Mouse (Mus musculus): ENCODE data around the gene Ptpre. TPM values are rescaled to one million over a fixed set of nuclear protein-coding genes. Genes with fewer than 3 reads are reported as not detected.
"Not testable (repeated sequence)": the region's sequence is repeated elsewhere in the genome, so short reads cannot be mapped to it uniquely, and the experiment has no call there.

Gene Ptpre
- polyA plus RNA-seq, 1 experiment, result 0.72 TPM

- H3K36me3 ChIP-seq (ENCODE audit: control insufficient read depth, insufficient read depth, low read length, poor library complexity, severe bottlenecking), result peaks cover 82% of the 10 kb centered on the region
- H3K9ac ChIP-seq (ENCODE audit: low read depth, poor library complexity, severe bottlenecking), result no peak overlapping the region
- TF ChIP-seq EP300 (IDR thresholded peaks at IDR 0.05; ENCODE audit: insufficient read depth, low read depth, low read length) (no peak), POLR2A (IDR thresholded peaks at IDR 0.05; ENCODE audit: insufficient read depth, low read length) (no peak), CTCF (IDR thresholded peaks at IDR 0.05; ENCODE audit: low read depth, low read length) (no peak)
- no peak overlapping the region for H3K27ac ChIP-seq (ENCODE audit: insufficient read depth, low read length)
- H3K4me3 ChIP-seq (ENCODE audit: low read depth, low read length), result no peak overlapping the region
- no peaks in the 10 kb centered on the region for H3K27me3 ChIP-seq (ENCODE audit: control insufficient read depth, insufficient read depth, low read length, poor library complexity, severe bottlenecking)
- no peaks in the 10 kb centered on the region for H3K4me1 ChIP-seq (ENCODE audit: control insufficient read depth, insufficient read depth, low read length)
- H3K9me3 ChIP-seq (replicated peaks; ENCODE audit: control insufficient read depth, insufficient read depth, low read length, poor library complexity, severe bottlenecking), result no peaks in the 10 kb centered on the region
Observed at GRCm38 (mm10) chr7:135694130-135694529, 156.8 kb downstream of the Ptpre start.

DNA sequence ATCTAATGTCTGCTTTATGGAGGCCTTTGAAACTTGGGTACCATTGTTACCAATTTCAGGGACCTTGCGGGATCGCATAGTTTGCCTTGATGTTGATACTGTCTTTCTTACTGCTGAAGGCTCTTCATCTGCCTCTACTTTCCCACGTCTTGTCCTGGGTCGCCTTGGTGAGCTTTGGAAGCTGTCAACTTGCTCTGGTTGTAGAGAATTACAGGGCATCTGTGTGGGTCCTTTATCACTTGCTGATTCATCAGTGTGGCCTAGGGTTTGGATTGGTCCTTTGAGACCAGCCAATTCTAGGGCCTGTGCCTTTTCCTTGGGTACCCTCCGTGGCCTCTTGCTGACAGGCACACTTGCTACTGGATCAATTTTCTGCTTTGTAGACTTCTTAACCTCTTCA, 157.5 kb downstream of the Ptpre start:
- Histone ChIP-seq H3K27me3 (ENCODE audit: control insufficient read depth, insufficient read depth, low read length, poor library complexity, severe bottlenecking) (no peaks in the 10 kb centered on the region), H3K9me3 (replicated peaks; ENCODE audit: control insufficient read depth, insufficient read depth, low read length, poor library complexity, severe bottlenecking) (no peaks in the 10 kb centered on the region), H3K4me3 (ENCODE audit: low read depth, low read length) (no peak overlapping the region), H3K36me3 (ENCODE audit: control insufficient read depth, insufficient read depth, low read length, poor library complexity, severe bottlenecking) (peaks cover 84% of the 10 kb centered on the region), H3K4me1 (ENCODE audit: control insufficient read depth, insufficient read depth, low read length) (no peaks in the 10 kb centered on the region), H3K27ac (ENCODE audit: insufficient read depth, low read length) (no peak overlapping the region), H3K9ac (ENCODE audit: low read depth, poor library complexity, severe bottlenecking) (no peak overlapping the region)
- TF ChIP-seq POLR2A (IDR thresholded peaks at IDR 0.05; ENCODE audit: insufficient read depth, low read length) (no peak), CTCF (IDR thresholded peaks at IDR 0.05; ENCODE audit: low read depth, low read length) (no peak), EP300 (IDR thresholded peaks at IDR 0.05; ENCODE audit: insufficient read depth, low read depth, low read length) (no peak)

GRCm38 (mm10) chr7:135696127-135696526, 158.8 kb downstream of the Ptpre start:
- Histone ChIP-seq H3K4me3 (ENCODE audit: low read depth, low read length) (no peak overlapping the region), H3K27ac (ENCODE audit: insufficient read depth, low read length) (no peak overlapping the region), H3K9ac (ENCODE audit: low read depth, poor library complexity, severe bottlenecking) (no peak overlapping the region), H3K36me3 (ENCODE audit: control insufficient read depth, insufficient read depth, low read length, poor library complexity, severe bottlenecking) (peaks cover 88% of the 10 kb centered on the region), H3K4me1 (ENCODE audit: control insufficient read depth, insufficient read depth, low read length) (no peaks in the 10 kb centered on the region), H3K9me3 (replicated peaks; ENCODE audit: control insufficient read depth, insufficient read depth, low read length, poor library complexity, severe bottlenecking) (no peaks in the 10 kb centered on the region), H3K27me3 (ENCODE audit: control insufficient read depth, insufficient read depth, low read length, poor library complexity, severe bottlenecking) (no peaks in the 10 kb centered on the region)
- no peak for TF ChIP-seq POLR2A (IDR thresholded peaks at IDR 0.05; ENCODE audit: insufficient read depth, low read length)
- TF ChIP-seq EP300 (IDR thresholded peaks at IDR 0.05; ENCODE audit: insufficient read depth, low read depth, low read length), result no peak
- no peak for TF ChIP-seq CTCF (IDR thresholded peaks at IDR 0.05; ENCODE audit: low read depth, low read length)

DNA sequence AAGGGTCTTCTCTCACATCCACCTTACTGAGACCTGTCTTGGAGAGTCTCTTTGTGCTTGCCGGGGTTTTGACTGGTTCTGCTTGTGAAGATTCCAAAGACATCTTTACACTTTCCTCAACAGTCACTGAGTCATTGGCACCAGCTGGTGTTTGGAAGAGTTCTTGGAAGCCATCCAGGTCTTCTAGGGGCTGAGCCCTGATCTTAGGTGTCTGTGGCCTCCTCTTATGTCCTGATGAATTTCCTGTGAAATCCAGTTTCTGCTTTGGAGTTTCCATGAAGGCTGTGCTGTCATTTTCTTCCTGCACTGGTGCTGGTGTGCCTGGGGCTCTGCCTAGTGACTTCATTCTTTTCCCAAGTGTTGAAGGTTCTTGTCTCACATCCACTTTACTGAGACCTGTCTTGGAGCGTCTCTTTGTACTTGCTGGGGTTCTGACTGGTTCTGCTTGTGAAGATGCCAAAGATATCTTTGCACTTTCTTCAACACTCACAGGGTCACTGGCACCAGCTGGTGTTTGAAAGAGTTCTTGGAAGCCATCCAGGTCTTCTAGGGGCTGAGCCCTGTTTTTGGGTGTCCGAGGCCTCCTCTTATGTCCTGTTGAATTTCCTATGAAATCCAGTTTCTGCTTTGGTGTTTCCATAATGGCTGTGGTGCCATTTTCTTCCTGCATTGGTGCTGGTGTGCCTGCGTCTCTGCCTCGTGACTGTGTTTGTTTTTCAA, 159.9 kb downstream of the Ptpre start:
- H3K4me1 ChIP-seq (ENCODE audit: control insufficient read depth, insufficient read depth, low read length); H3K27me3 ChIP-seq (ENCODE audit: control insufficient read depth, insufficient read depth, low read length, poor library complexity, severe bottlenecking); H3K27ac ChIP-seq (ENCODE audit: insufficient read depth, low read length); H3K9ac ChIP-seq (ENCODE audit: low read depth, poor library complexity, severe bottlenecking); H3K9me3 ChIP-seq (replicated peaks; ENCODE audit: control insufficient read depth, insufficient read depth, low read length, poor library complexity, severe bottlenecking); H3K4me3 ChIP-seq (ENCODE audit: low read depth, low read length): not testable (repeated sequence)
- peaks cover 93% of the 10 kb centered on the region for H3K36me3 ChIP-seq (ENCODE audit: control insufficient read depth, insufficient read depth, low read length, poor library complexity, severe bottlenecking)

DNA sequence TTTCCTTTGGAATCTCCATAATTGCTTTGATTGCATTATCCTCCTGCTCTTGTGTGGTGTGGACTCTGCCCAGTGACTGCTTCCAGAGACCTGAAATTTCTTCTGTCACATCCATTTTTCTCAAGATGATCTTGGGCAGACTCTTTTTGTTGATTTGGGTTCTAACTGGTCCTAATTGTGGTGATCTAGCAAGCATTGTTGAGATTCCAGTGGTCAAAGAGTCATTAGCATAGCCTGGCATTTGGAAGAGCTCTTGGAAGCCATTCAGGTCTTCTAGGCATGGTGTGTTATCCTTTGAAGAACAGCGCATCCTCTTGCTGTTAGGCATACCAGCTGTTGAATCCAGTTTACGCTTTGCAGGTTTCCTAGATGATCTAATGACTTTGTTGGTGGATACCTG, 161.1 kb downstream of the Ptpre start:
- Histone ChIP-seq H3K4me1 (ENCODE audit: control insufficient read depth, insufficient read depth, low read length) (no peaks in the 10 kb centered on the region), H3K36me3 (ENCODE audit: control insufficient read depth, insufficient read depth, low read length, poor library complexity, severe bottlenecking) (peaks cover 91% of the 10 kb centered on the region), H3K9me3 (replicated peaks; ENCODE audit: control insufficient read depth, insufficient read depth, low read length, poor library complexity, severe bottlenecking) (no peaks in the 10 kb centered on the region), H3K27me3 (ENCODE audit: control insufficient read depth, insufficient read depth, low read length, poor library complexity, severe bottlenecking) (no peaks in the 10 kb centered on the region), H3K4me3 (ENCODE audit: low read depth, low read length) (no peak overlapping the region), H3K27ac (ENCODE audit: insufficient read depth, low read length) (no peak overlapping the region), H3K9ac (ENCODE audit: low read depth, poor library complexity, severe bottlenecking) (no peak overlapping the region)
- TF ChIP-seq CTCF (IDR thresholded peaks at IDR 0.05; ENCODE audit: low read depth, low read length), result no peak
- no peak for TF ChIP-seq POLR2A (IDR thresholded peaks at IDR 0.05; ENCODE audit: insufficient read depth, low read length)
- TF ChIP-seq EP300 (IDR thresholded peaks at IDR 0.05; ENCODE audit: insufficient read depth, low read depth, low read length), result no peak

GRCm38 (mm10) chr7:135699351-135699750, 162.1 kb downstream of the Ptpre start:
- not testable (repeated sequence) for H3K27ac ChIP-seq (ENCODE audit: insufficient read depth, low read length); H3K27me3 ChIP-seq (ENCODE audit: control insufficient read depth, insufficient read depth, low read length, poor library complexity, severe bottlenecking); H3K9ac ChIP-seq (ENCODE audit: low read depth, poor library complexity, severe bottlenecking); H3K4me3 ChIP-seq (ENCODE audit: low read depth, low read length); H3K9me3 ChIP-seq (replicated peaks; ENCODE audit: control insufficient read depth, insufficient read depth, low read length, poor library complexity, severe bottlenecking); H3K4me1 ChIP-seq (ENCODE audit: control insufficient read depth, insufficient read depth, low read length)
- peaks cover 93% of the 10 kb centered on the region for H3K36me3 ChIP-seq (ENCODE audit: control insufficient read depth, insufficient read depth, low read length, poor library complexity, severe bottlenecking)

Data from ES-Bruce4 (cell line).